Mouse (Mus musculus): Measurements from ENCODE around the gene Cntnap5a. TPM values are rescaled to one million over a fixed set of nuclear protein-coding genes. Genes with fewer than 3 reads are reported as not detected.

Gene Cntnap5a
- under 1 TPM in 1 of 2 experiments, not detected in 1; 0.11 TPM for polyA plus RNA-seq (2017; shearing (Covaris generic))

GRCm38 (mm10) chr1:115684518-115685368 is at the start of gene Cntnap5a:
Gene Cntnap5a, plus strand, starts transcription at chr1:115684756.

Measured in activated CD4-positive, CD25-positive, alpha-beta regulatory T cell (primary cell).